Mouse (Mus musculus) heart, postnatal 0 days (tissue): Measurements from ENCODE around the gene Neu1.

Source experiments
- CTCF ChIP-seq: IDR thresholded peaks from 2 replicates; pipeline ENCODE4 v1.5.1; 2016; ENCODE audit warnings: antibody characterized with exemption, control low read depth, low read depth
- EP300 ChIP-seq: IDR thresholded peaks from 2 replicates; pipeline ENCODE4 v1.6.1; 2016; ENCODE audit warnings: antibody characterized with exemption, low read depth

DNA sequence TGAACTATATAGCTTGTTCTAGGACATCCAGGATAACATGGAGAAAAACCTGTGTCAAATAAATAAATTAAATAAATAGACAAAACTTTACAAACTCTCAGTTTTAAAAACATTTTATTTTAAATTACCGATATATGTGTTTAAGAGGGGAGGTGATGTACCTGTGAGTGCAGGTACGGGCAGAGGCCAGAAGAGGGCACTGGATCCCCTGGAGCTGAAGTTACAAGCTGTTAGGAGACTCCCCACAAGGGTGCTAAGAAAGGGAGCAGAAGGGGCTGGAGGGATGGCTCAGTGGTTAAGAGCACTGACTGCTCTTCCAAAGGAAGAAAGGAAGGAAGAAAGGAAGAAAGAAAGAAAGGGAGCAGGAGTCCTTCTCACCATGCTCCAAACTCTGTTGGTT, 39.7 kb upstream of the Neu1 start:
- no peak for TF ChIP-seq CTCF
- TF ChIP-seq EP300: no peak
